Mouse (Mus musculus): Measurements from ENCODE around the gene Tulp4.

DNA sequence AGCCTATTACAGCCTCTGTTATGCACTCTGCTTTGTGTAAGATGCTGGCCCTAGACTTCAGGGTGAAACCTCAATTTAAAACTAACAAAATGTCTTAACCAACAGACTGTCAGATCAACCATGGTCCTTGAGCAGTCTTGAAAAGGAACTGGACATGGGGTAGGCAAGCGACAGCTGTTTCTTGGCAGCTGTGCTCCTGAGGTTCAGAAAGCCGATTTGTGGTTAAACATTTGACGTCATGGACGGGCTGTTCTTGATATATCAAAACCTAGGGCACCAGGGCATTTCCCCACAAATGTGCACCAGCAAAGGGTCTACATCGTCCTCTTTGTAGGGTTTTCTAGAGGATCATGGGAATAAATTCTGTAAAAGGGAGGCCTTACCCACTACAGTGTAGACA lies 42.7 kb upstream of the Tulp4 start:
- TF ChIP-seq CTCF (IDR thresholded peaks at IDR 0.05; ENCODE audit: insufficient read depth, low read length) (no peak), POLR2A (IDR thresholded peaks at IDR 0.05; ENCODE audit: borderline replicate concordance, extremely low read depth, low read depth, low read length) (no peak)

Measured in lung, adult 2 months (tissue).